Comparison of ENCODE assay signal across 19 mouse cellular contexts in the genomic region with DNA sequence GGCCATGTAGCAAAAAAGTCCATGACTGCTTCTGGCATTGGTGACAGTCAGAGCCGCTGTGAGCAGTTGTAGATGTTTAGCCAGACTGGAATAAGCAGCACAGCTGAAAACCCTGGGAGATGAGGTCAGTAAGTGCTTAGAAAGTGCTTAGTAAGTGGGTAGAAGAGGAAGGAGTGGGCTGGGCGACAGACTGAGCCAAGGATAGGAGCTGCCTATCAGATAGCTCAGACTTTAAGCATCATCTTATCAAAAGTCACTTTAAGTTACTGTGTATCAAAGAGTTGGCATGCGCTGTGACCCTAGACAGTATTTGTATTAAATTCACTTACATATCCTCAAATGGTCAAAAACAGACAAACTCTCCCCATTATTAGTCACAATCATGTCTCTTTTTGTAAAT. TPM values are rescaled to one million over a fixed set of nuclear protein-coding genes. Genes with fewer than 3 reads are reported as not detected.
DNase-seq lines count a peak whose midpoint lies in the region; ATAC-seq and TF ChIP-seq lines count a peak whose summit lies in the region.
"Had no signal": no experiment of that assay in that cellular context is flagged by ENCODE, and none has a peak within 500 bp of the region (broad histone marks: within the 10 kb centered on the region; RNA-seq: fewer than 3 reads in every experiment).

No protein-coding gene starts in this region.

- ATAC-seq in lung, embryonic 14.5 days (ENCODE audit: insufficient read depth), result no peak
- ATAC-seq in hematopoietic stem cell, adult 5-6 weeks (replicated peaks in 1 of 2; ENCODE audit: insufficient read depth in 1 of 2, low FRiP score in 2 of 2, low TSS enrichment in 1 of 2, low read depth in 1 of 2, poor library complexity in 2 of 2, severe bottlenecking in 2 of 2), result peak; percentile 52 to 61
- peak; percentile 60 for ATAC-seq in liver, postnatal 0 days
- no peak for ATAC-seq in forebrain, embryonic 13.5 days
- ATAC-seq: forebrain, embryonic 14.5 days; hindbrain, postnatal 0 days had no signal

- peak; percentile 77 for TF ChIP-seq EP300 in liver, postnatal 0 days (IDR thresholded peaks at IDR 0.05; ENCODE audit: low read depth)

- no peak for TF ChIP-seq CTCF in lung, embryonic 14.5 days (IDR thresholded peaks at IDR 0.05; ENCODE audit: low read depth)
- TF ChIP-seq CTCF in bone marrow, adult 2 months (IDR thresholded peaks at IDR 0.05; ENCODE audit: control insufficient read depth, insufficient read depth, low read length), result no peak
- TF ChIP-seq CTCF in liver, postnatal 0 days (IDR thresholded peaks at IDR 0.05; ENCODE audit: low read depth), result no peak

- no peak overlapping the region for H3K4me3 ChIP-seq in lung, embryonic 14.5 days (ENCODE audit: low read depth, low read length)
- H3K4me3 ChIP-seq in bone marrow, adult 2 months (replicated peaks; ENCODE audit: control insufficient read depth, low read depth, low read length), result no peak overlapping the region
- no peak overlapping the region for H3K4me3 ChIP-seq in liver, postnatal 0 days (ENCODE audit: low read depth, low read length)
- no peak overlapping the region for H3K4me3 ChIP-seq in forebrain, embryonic 13.5 days
- H3K4me3 ChIP-seq: embryonic facial prominence, embryonic 15.5 days; heart, embryonic 12.5 days; midbrain, embryonic 12.5 days; neural tube, embryonic 13.5 days had no signal

- H3K27me3 ChIP-seq in lung, embryonic 14.5 days (ENCODE audit: insufficient read depth, low read length), result no peaks in the 10 kb centered on the region
- no peaks in the 10 kb centered on the region for H3K27me3 ChIP-seq in liver, postnatal 0 days (ENCODE audit: insufficient read depth, low read length)
- H3K27me3 ChIP-seq in forebrain, embryonic 13.5 days, result no peaks in the 10 kb centered on the region
- H3K27me3 ChIP-seq: embryonic facial prominence, embryonic 15.5 days; heart, embryonic 12.5 days; midbrain, embryonic 12.5 days; neural tube, embryonic 13.5 days had no signal

- no peaks in the 10 kb centered on the region for H3K4me1 ChIP-seq in lung, embryonic 14.5 days (ENCODE audit: insufficient read depth)
- H3K4me1 ChIP-seq in bone marrow, adult 2 months (ENCODE audit: control insufficient read depth, insufficient read depth, low read length), result no peaks in the 10 kb centered on the region; the same call in none of the 2 replicates
- peaks cover 28% of the 10 kb centered on the region for H3K4me1 ChIP-seq in liver, postnatal 0 days (ENCODE audit: insufficient read depth)
- H3K4me1 ChIP-seq in forebrain, embryonic 13.5 days, result no peaks in the 10 kb centered on the region
- H3K4me1 ChIP-seq: midbrain, embryonic 12.5 days; neural tube, embryonic 13.5 days had no signal

- DNase-seq in lung, embryonic 14.5 days, result peak; percentile 22
- no peak for DNase-seq in lung, postnatal 14 days
- no peak for DNase-seq in liver, postnatal 0 days
- DNase-seq in cerebellum, adult 11-12 months, result no peak
- DNase-seq in layer of hippocampus, adult 11-12 months (ENCODE audit: low spot score), result no peak
- DNase-seq: adrenal gland, postnatal 14 days; cerebellum, adult 9-11 months; kidney, adult 9 months; kidney, postnatal 36 days; layer of hippocampus, postnatal 36 days had no signal

- TF ChIP-seq POLR2A in bone marrow, adult 2 months (IDR thresholded peaks at IDR 0.05; ENCODE audit: borderline replicate concordance, control insufficient read depth, low read depth, low read length), result no peak

- no peak overlapping the region for H3K9ac ChIP-seq in lung, embryonic 14.5 days
- peak overlapping the region; percentile 22; the same call in 1 of the 2 replicates for H3K9ac ChIP-seq in liver, postnatal 0 days (replicated peaks)
- no peak overlapping the region for H3K9ac ChIP-seq in forebrain, embryonic 13.5 days
- H3K9ac ChIP-seq: embryonic facial prominence, embryonic 15.5 days; heart, embryonic 12.5 days; midbrain, embryonic 12.5 days; neural tube, embryonic 13.5 days had no signal

- H3K36me3 ChIP-seq in lung, embryonic 14.5 days (ENCODE audit: insufficient read depth), result no peaks in the 10 kb centered on the region
- H3K36me3 ChIP-seq in liver, postnatal 0 days (replicated peaks; ENCODE audit: insufficient read depth, low read length), result no peaks in the 10 kb centered on the region
- H3K36me3 ChIP-seq in forebrain, embryonic 13.5 days (ENCODE audit: poor library complexity, severe bottlenecking), result no peaks in the 10 kb centered on the region
- H3K36me3 ChIP-seq: embryonic facial prominence, embryonic 15.5 days; heart, embryonic 12.5 days; midbrain, embryonic 12.5 days; neural tube, embryonic 13.5 days had no signal

- no peak overlapping the region for H3K27ac ChIP-seq in lung, embryonic 14.5 days (ENCODE audit: low read depth)
- peak overlapping the region; percentile 56 for H3K27ac ChIP-seq in bone marrow, adult 2 months (ENCODE audit: control insufficient read depth, insufficient read depth, low read depth, low read length, poor library complexity)
- H3K27ac ChIP-seq in liver, postnatal 0 days (ENCODE audit: low read depth), result peak overlapping the region; percentile 67
- no peak overlapping the region for H3K27ac ChIP-seq in forebrain, embryonic 13.5 days
- H3K27ac ChIP-seq: embryonic facial prominence, embryonic 15.5 days; hindbrain, postnatal 0 days; midbrain, embryonic 12.5 days; neural tube, embryonic 13.5 days had no signal

- WGBS in lung, embryonic 14.5 days, result 41% methylated on average over 3 of the region's 3 CpGs
- 51% methylated on average over 3 of the region's 3 CpGs for WGBS in bone marrow, adult 2 months
- WGBS in liver, postnatal 0 days (ENCODE audit: insufficient replicate concordance), result 39% methylated on average over 3 of the region's 3 CpGs
- WGBS in forebrain, embryonic 13.5 days, result 79% methylated on average over 3 of the region's 3 CpGs

- no peaks in the 10 kb centered on the region for H3K9me3 ChIP-seq in lung, embryonic 14.5 days (ENCODE audit: low read depth, low read length)
- H3K9me3 ChIP-seq in liver, postnatal 0 days (ENCODE audit: low read length), result no peaks in the 10 kb centered on the region
- no peaks in the 10 kb centered on the region for H3K9me3 ChIP-seq in forebrain, embryonic 13.5 days (replicated peaks)
- H3K9me3 ChIP-seq: embryonic facial prominence, embryonic 15.5 days; heart, embryonic 12.5 days; midbrain, embryonic 12.5 days; neural tube, embryonic 13.5 days had no signal

- no peak overlapping the region for H3K4me2 ChIP-seq in lung, embryonic 14.5 days
- no peak overlapping the region for H3K4me2 ChIP-seq in liver, postnatal 0 days (ENCODE audit: low read depth, low read length)
- no peak overlapping the region for H3K4me2 ChIP-seq in forebrain, embryonic 13.5 days
- H3K4me2 ChIP-seq: embryonic facial prominence, embryonic 15.5 days; heart, embryonic 12.5 days; midbrain, embryonic 12.5 days; neural tube, embryonic 13.5 days had no signal

RNA-seq across cellular contexts. Expression of a gene that starts 37.7 kb away (rescaled TPM):
- 15.3 and 16.7 TPM in 2 replicates for polyA plus RNA-seq in lung, embryonic 14.5 days (2014; fragmentation: Nextera tagmentation; extraction: Ambion mirVana)
- polyA plus RNA-seq in bone marrow, adult 2 months (2011; ENCODE audit: insufficient read depth, insufficient read length, low replicate concordance, missing spikeins), result 6.9 and 8.8 TPM in 2 replicates
- 29.1 and 34.9 TPM in 2 replicates for total RNA-seq in hematopoietic stem cell, adult 5-6 weeks (2017)
- 4.6 and 5.1 TPM in 2 replicates for polyA plus RNA-seq in liver, postnatal 0 days (2015; fragmentation: Nextera tagmentation; extraction: Ambion mirVana)
- 6.9 and 8.0 TPM in 2 replicates for polyA plus RNA-seq in forebrain, embryonic 13.5 days (2015; fragmentation: Nextera tagmentation; extraction: Ambion mirVana)

Comparison
In these comparisons a context has a peak if more than half of its experiments do, and no peak if none do; other contexts are left out.
1. ATAC-seq: peak in hematopoietic stem cell, adult 5-6 weeks (2 of 2) and liver, postnatal 0 days (single experiment); none in lung, embryonic 14.5 days (single experiment) and forebrain, embryonic 13.5 days (single experiment).
2. H3K27ac ChIP-seq: peak in bone marrow, adult 2 months (single experiment) and liver, postnatal 0 days (single experiment); none in lung, embryonic 14.5 days (single experiment) and forebrain, embryonic 13.5 days (single experiment).